Mouse (Mus musculus) midbrain, embryonic 16.5 days (tissue): ENCODE measurements around the gene Hnrnph1. TPM values are rescaled to one million over a fixed set of nuclear protein-coding genes. Genes with fewer than 3 reads are reported as not detected.
A peak's percentile ranks its signal among the peaks of the same experiment; 100 is the strongest.

Experiments
- ATAC-seq: fragments of 200-750 bp; cut with Nextera tagmentation; 2 replicates; pipeline ENCODE4 v1.8.0; 2017; ENCODE audit warnings: moderate TSS enrichment
- H3K27ac ChIP-seq: fragments of 300-500 bp; sonication (generic); 2 replicates; pipeline ENCODE4 v1.5.1; 2014; ENCODE audit warnings: mild to moderate bottlenecking, low read length, mixed read lengths
- H3K27me3 ChIP-seq: fragments of 300-500 bp; sonication (generic); 2 replicates; pipeline ENCODE4 v1.6.1; 2014; ENCODE audit warnings: low read depth, low read length, mixed read lengths; ENCODE audit not compliant: control insufficient read depth, insufficient read depth
- H3K36me3 ChIP-seq: fragments of 300-500 bp; sonication (generic); 2 replicates; pipeline ENCODE4 v1.6.1; 2014; ENCODE audit warnings: mild to moderate bottlenecking, low read length, moderate library complexity, mixed read lengths; ENCODE audit not compliant: control insufficient read depth, insufficient read depth
- H3K4me1 ChIP-seq: fragments of 300-500 bp; sonication (generic); 2 replicates; pipeline ENCODE4 v1.6.1; 2014; ENCODE audit warnings: mild to moderate bottlenecking, low read length, mixed read lengths; ENCODE audit not compliant: control insufficient read depth, insufficient read depth
- H3K4me2 ChIP-seq: fragments of 300-500 bp; sonication (generic); 2 replicates; pipeline ENCODE4 v1.6.1; 2014; ENCODE audit warnings: mild to moderate bottlenecking, low read length, mixed read lengths
- H3K4me3 ChIP-seq: fragments of 300-500 bp; sonication (generic); 2 replicates; pipeline ENCODE4 v1.5.1; 2014; ENCODE audit warnings: low read depth, mild to moderate bottlenecking, low read length, moderate library complexity, mixed read lengths
- H3K9ac ChIP-seq: fragments of 300-500 bp; sonication (generic); 2 replicates; pipeline ENCODE4 v1.6.1; 2014; ENCODE audit warnings: low read depth, low read length, mixed read lengths
- H3K9me3 ChIP-seq: fragments of 300-500 bp; sonication (generic); replicated peaks from 2 replicates; pipeline ENCODE4 v1.6.1; 2014; ENCODE audit warnings: mild to moderate bottlenecking, low read length, mixed read lengths; ENCODE audit not compliant: control insufficient read depth, poor library complexity, severe bottlenecking
- WGBS: fragments of 180-500 bp; shearing (Covaris S2); extraction: QIAGEN DNeasy Blood & Tissue Kit; methylation state at CpG from one replicate; pipeline ENCODE4 v1.1.7; 2014; 5-methylcytosine and 5-hydroxymethylcytosine counted together
- polyA plus RNA-seq: library from polyadenylated mRNA; unstranded; fragments of >200 nt; fragmentation: Nextera tagmentation; extraction: Ambion mirVana; gene quantifications from 2 replicates; pipeline ENCODE4 v1.2.1, GENCODE M21; 2015

The Hnrnph1 gene
- polyA plus RNA-seq, 1 experiment from 2014 or later, result 456 TPM

GRCm38 (mm10) chr11:50377892-50378684 is 1.3 kb downstream of the Hnrnph1 start:
- Histone ChIP-seq H3K27ac (peak overlapping the region; percentile 99), H3K27me3 (no peaks in the 10 kb centered on the region), H3K4me1 (peaks cover 22% of the 10 kb centered on the region), H3K9ac (peak overlapping the region; percentile 99), H3K36me3 (peaks cover 7% of the 10 kb centered on the region; the same call in 1 of the 2 replicates), H3K9me3 (no peaks in the 10 kb centered on the region), H3K4me3 (peak overlapping the region; percentile 95), H3K4me2 (peak overlapping the region; percentile 91)
- peak; percentile 82 for ATAC-seq
- under 1% methylated on average over 64 of the region's 71 CpGs for WGBS

GRCm38 (mm10) chr11:50379023-50379752 is 2.4 kb downstream of the Hnrnph1 start:
- Histone ChIP-seq H3K27ac (no peak overlapping the region), H3K36me3 (peaks cover 10% of the 10 kb centered on the region; the same call in 1 of the 2 replicates), H3K27me3 (no peaks in the 10 kb centered on the region), H3K9me3 (no peaks in the 10 kb centered on the region), H3K9ac (peak overlapping the region; percentile 99; the same call in 1 of the 2 replicates), H3K4me3 (peak overlapping the region; percentile 95), H3K4me2 (peak overlapping the region; percentile 91), H3K4me1 (peaks cover 22% of the 10 kb centered on the region)
- WGBS, result 69% methylated on average over 12 of the region's 12 CpGs
- ATAC-seq, result no peak

DNA sequence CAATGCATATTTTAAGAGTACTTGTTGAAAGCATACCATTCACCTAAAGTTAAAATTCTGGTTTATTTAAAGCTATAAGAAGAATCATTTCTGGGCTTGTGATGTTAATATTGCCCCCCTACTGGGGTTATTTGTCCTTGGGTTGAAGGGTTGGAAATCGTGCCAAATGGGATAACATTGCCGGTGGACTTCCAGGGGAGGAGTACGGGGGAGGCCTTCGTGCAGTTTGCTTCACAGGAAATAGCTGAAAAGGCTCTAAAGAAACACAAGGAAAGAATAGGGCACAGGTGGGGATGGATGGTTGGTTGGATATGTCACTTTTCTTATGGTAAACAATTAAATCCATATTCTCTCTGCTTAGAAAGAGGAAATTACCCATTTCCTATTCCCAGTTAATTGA is 4.5 kb downstream of the Hnrnph1 start:
- no peak overlapping the region for H3K27ac ChIP-seq
- peaks cover 19% of the 10 kb centered on the region for H3K4me1 ChIP-seq
- H3K27me3 ChIP-seq, result no peaks in the 10 kb centered on the region
- 19% methylated on average over 4 of the region's 4 CpGs for WGBS
- peak overlapping the region; percentile 59 for H3K4me2 ChIP-seq
- peaks cover 20% of the 10 kb centered on the region for H3K36me3 ChIP-seq
- ATAC-seq, result no peak
- H3K4me3 ChIP-seq, result peak overlapping the region; percentile 31
- no peaks in the 10 kb centered on the region for H3K9me3 ChIP-seq
- no peak overlapping the region for H3K9ac ChIP-seq

DNA sequence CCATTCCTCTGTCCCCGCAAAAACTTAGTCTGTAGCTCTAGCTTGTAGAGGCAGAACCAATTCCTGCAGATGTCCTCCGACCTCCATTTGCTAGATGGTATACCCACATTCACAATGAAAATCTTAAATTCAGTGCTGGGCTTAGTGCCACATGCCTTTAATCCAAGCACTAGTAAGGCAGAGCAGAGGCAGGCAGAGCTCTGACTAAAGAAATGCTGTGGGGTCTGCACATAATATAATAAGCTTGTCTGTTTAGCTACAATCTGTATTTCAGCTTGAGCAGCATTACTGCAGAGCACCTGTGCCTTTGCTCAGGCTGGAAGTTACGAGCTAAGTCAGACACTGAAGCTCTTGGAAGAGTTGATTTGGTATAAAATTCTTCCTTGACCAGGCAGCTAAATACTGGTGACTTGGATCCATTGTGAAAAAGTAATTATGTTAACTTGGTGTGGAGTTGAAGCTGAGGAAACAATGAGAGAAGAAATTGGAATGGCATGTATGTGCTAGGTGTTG is 10.4 kb downstream of the Hnrnph1 start:
- WGBS, result 71% methylated on average over 3 of the region's 3 CpGs
- H3K4me1 ChIP-seq, result no peaks in the 10 kb centered on the region
- H3K4me3 ChIP-seq, result no peak overlapping the region
- no peak overlapping the region for H3K9ac ChIP-seq
- no peak overlapping the region for H3K4me2 ChIP-seq
- H3K9me3 ChIP-seq, result no peaks in the 10 kb centered on the region
- no peak for ATAC-seq
- H3K27me3 ChIP-seq, result no peaks in the 10 kb centered on the region
- H3K36me3 ChIP-seq, result peaks cover 35% of the 10 kb centered on the region
- no peak overlapping the region for H3K27ac ChIP-seq

GRCm38 (mm10) chr11:50387697-50388096 is 10.9 kb downstream of the Hnrnph1 start:
- H3K9me3 ChIP-seq, result no peaks in the 10 kb centered on the region
- H3K4me3 ChIP-seq, result no peak overlapping the region
- no peak overlapping the region for H3K4me2 ChIP-seq
- H3K4me1 ChIP-seq, result no peaks in the 10 kb centered on the region
- peaks cover 38% of the 10 kb centered on the region for H3K36me3 ChIP-seq
- H3K9ac ChIP-seq, result no peak overlapping the region
- no peaks in the 10 kb centered on the region for H3K27me3 ChIP-seq
- no peak overlapping the region for H3K27ac ChIP-seq
- WGBS, result 89% methylated on average over 4 of the region's 4 CpGs
- no peak for ATAC-seq

- H3K9me3 ChIP-seq, result no peaks in the 10 kb centered on the region
- H3K4me3 ChIP-seq, result no peak overlapping the region
- 96% methylated on average over 3 of the region's 3 CpGs for WGBS
- no peaks in the 10 kb centered on the region for H3K27me3 ChIP-seq
- no peak overlapping the region for H3K9ac ChIP-seq
- H3K4me2 ChIP-seq, result no peak overlapping the region
- no peak overlapping the region for H3K27ac ChIP-seq
- H3K4me1 ChIP-seq, result no peaks in the 10 kb centered on the region
- H3K36me3 ChIP-seq, result peaks cover 44% of the 10 kb centered on the region
- no peak for ATAC-seq
Measured at GRCm38 (mm10) chr11:50388217-50388929, 11.6 kb downstream of the Hnrnph1 start.

DNA sequence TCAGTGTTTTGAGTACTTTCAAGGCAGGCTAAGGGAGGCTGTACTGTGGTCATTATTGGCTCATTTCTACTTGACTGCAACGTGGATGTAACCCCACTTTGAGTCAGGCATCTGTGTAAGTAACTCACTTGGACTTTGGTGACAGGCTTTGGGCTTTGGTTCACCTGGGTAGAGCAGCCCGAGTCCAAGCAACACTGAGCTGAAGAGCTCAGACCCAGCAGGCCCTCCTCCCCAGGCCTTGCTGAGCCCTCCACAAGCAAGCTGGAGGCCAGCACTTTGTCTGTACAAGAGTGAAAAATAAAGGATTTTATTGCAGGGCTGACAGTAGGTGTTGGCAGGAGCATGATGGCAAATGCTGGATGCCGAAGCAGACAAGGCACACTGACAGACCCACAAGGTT is 12.2 kb downstream of the Hnrnph1 start:
- no peak overlapping the region for H3K27ac ChIP-seq
- no peaks in the 10 kb centered on the region for H3K27me3 ChIP-seq
- no peak for ATAC-seq
- peaks cover 48% of the 10 kb centered on the region for H3K36me3 ChIP-seq
- H3K9ac ChIP-seq, result no peak overlapping the region
- H3K4me3 ChIP-seq, result no peak overlapping the region
- 78% methylated on average over 3 of the region's 3 CpGs for WGBS
- no peak overlapping the region for H3K4me2 ChIP-seq
- H3K9me3 ChIP-seq, result no peaks in the 10 kb centered on the region
- no peaks in the 10 kb centered on the region for H3K4me1 ChIP-seq

GRCm38 (mm10) chr11:50389616-50390015 is 12.8 kb downstream of the Hnrnph1 start:
- Histone ChIP-seq H3K9ac (no peak overlapping the region), H3K4me1 (no peaks in the 10 kb centered on the region), H3K9me3 (no peaks in the 10 kb centered on the region), H3K36me3 (peaks cover 51% of the 10 kb centered on the region), H3K4me2 (no peak overlapping the region), H3K27me3 (no peaks in the 10 kb centered on the region), H3K27ac (no peak overlapping the region), H3K4me3 (no peak overlapping the region)
- 72% methylated on average over 5 of the region's 5 CpGs for WGBS
- no peak for ATAC-seq
